Mouse (Mus musculus) cortical plate, adult 2 months (tissue): ENCODE results near the gene Lpar3.

Experiments used
- CTCF ChIP-seq: fragments of 200-500 bp; IDR thresholded peaks from 2 replicates; pipeline ENCODE4 v1.5.1; 2011; ENCODE audit warnings: mild to moderate bottlenecking, control low read depth, low read length; ENCODE audit not compliant: insufficient read depth; ENCODE audit errors: extremely low read depth
- POLR2A ChIP-seq: fragments of 200-500 bp; IDR thresholded peaks from 2 replicates; pipeline ENCODE4 v1.6.1; 2011; ENCODE audit warnings: mild to moderate bottlenecking, low read length, control low read depth; ENCODE audit not compliant: insufficient read depth; ENCODE audit errors: extremely low read depth

GRCm38 (mm10) chr3:146244630-146245029 lies 23.9 kb downstream of the Lpar3 start:
- TF ChIP-seq CTCF (no peak), POLR2A (no peak)
